Mouse (Mus musculus): ENCODE results near the gene Hist2h2aa2. TPM values are rescaled to one million over a fixed set of nuclear protein-coding genes. Genes with fewer than 3 reads are reported as not detected.

The Hist2h2aa2 gene
- total RNA-seq, 2 experiments from 2014 or later, result 0.67 to 54.6 TPM

GRCm38 (mm10) chr3:96237904-96238511 is 2.1 kb downstream of the Hist2h2aa2 start:
- ATAC-seq (replicated peaks; ENCODE audit: poor library complexity), result 0 out of 2 replicates have a peak, but pooled peaks have one; percentile 2

- no peak for ATAC-seq (replicated peaks; ENCODE audit: poor library complexity)
Observed at GRCm38 (mm10) chr3:96237335-96237903, 2.7 kb downstream of the Hist2h2aa2 start.

GRCm38 (mm10) chr3:96236834-96237334 is 3.2 kb downstream of the Hist2h2aa2 start:
- no peak for ATAC-seq (replicated peaks; ENCODE audit: poor library complexity)

DNA sequence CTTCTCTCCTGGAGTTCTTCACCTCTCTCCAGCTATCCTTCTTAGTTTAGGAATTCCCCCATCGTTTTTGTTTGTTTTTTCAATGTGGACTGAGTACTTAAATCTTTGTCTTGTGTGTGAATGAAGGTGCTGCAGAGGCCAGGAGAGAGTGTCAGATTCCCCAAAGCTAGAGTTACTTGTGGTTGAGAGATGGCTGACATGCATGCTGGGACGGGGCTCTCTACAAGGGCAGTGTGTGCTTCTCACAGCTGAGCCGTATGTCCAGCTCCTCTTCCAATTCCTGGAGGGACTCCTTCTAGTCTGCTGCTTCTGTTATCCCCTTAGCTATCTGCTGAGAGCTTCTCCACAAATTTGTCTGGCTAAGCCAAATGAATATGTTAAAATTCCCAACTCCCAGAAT is 4.2 kb downstream of the Hist2h2aa2 start:
- ATAC-seq (replicated peaks; ENCODE audit: poor library complexity), result no peak

GRCm38 (mm10) chr3:96234914-96235313 is 5.2 kb downstream of the Hist2h2aa2 start:
- ATAC-seq (replicated peaks; ENCODE audit: poor library complexity), result no peak

DNA sequence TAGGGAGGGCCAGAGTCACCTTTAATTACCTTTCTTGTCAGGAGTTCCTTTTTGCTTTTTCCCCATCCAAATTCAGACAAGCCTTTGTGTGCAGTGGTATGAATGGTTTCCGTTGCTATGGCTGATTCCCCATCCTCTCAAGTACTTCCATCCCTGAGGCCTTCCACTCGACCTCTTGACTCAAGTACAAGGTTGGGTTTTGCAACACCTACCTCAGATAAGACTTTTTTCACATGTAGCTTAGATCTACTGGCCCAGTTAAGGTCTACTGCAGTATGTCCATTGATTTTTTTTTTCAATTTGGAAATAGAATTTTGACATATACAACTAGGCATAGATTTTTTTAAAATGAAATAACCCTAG is 8.3 kb downstream of the Hist2h2aa2 start:
- no peak for ATAC-seq (replicated peaks; ENCODE audit: poor library complexity)

DNA sequence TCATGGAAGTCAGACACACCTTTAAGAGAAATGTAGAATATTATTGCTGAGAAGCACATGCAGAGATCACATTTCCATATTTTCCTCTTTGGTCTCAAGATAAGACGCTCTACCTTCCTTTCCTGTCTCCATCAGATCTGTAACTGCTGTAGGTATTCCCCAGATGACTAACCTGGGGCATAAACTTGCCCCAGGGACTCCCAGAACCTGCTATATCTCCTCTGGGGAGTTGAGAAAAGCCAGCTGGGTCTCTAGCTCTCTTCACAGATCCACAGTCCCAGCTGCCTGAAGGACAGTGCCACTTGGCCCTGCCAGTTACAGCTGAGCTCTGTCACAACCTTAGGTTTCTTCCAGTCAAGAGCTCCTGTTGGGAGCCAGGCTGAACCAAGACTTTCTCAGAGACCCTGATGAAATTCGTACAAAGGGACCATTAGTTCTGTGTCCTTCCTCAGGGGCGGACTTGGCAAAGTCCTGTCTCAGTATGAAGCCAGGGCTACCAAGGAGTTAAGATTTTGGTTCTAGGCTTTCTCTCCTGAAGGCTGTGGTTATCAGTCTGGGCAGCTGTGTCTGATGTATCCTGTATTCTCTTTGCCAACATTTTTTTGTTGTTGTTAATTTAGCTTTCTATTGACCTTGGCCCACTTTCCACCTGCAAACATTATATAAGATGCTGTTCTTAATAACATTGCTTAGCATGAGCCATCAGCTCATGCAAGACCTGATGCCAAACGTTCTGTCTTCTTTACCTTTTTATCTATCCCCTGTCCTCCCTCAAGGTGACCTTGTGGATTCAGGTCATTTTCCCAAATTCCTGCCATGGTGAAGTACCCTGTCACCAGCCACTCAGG is 8.9 kb downstream of the Hist2h2aa2 start:
- peak; percentile 40; the same call in 1 of the 2 replicates for ATAC-seq (replicated peaks; ENCODE audit: poor library complexity)

GRCm38 (mm10) chr3:96230404-96230803 is 9.7 kb downstream of the Hist2h2aa2 start:
- peak; percentile 41; the same call in 1 of the 2 replicates for ATAC-seq (replicated peaks; ENCODE audit: poor library complexity)

GRCm38 (mm10) chr3:96228828-96229227 is 11.2 kb downstream of the Hist2h2aa2 start:
- no peak for ATAC-seq (replicated peaks; ENCODE audit: poor library complexity)

GRCm38 (mm10) chr3:96226695-96227648 is 13.1 kb downstream of the Hist2h2aa2 start:
- ATAC-seq (replicated peaks; ENCODE audit: poor library complexity), result peak; percentile 66

GRCm38 (mm10) chr3:96225421-96225820 is 14.7 kb downstream of the Hist2h2aa2 start:
- no peak for ATAC-seq (replicated peaks; ENCODE audit: poor library complexity)

DNA sequence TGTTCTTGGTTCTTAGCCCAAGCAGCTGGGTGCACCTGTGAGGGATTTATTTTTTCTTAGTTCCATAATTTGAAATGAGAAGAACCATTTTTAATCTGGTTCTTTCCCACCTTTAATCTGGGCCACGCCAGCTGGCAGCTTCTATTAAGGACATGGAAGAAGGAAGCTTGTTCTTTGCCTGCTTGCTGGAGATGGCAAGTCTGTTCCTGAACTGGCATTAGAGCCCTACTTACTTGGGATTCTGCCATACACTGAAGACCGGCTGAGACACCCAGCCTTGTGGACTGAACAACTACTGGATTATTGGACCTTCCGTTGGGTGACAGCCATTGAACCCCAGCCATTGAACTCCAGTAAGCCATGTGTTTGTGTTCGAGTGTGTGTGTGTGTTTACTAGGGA is 17.3 kb downstream of the Hist2h2aa2 start:
- no peak for ATAC-seq (replicated peaks; ENCODE audit: poor library complexity)

GRCm38 (mm10) chr3:96221640-96222038 is 18.4 kb downstream of the Hist2h2aa2 start:
- ATAC-seq (replicated peaks; ENCODE audit: poor library complexity), result no peak

DNA sequence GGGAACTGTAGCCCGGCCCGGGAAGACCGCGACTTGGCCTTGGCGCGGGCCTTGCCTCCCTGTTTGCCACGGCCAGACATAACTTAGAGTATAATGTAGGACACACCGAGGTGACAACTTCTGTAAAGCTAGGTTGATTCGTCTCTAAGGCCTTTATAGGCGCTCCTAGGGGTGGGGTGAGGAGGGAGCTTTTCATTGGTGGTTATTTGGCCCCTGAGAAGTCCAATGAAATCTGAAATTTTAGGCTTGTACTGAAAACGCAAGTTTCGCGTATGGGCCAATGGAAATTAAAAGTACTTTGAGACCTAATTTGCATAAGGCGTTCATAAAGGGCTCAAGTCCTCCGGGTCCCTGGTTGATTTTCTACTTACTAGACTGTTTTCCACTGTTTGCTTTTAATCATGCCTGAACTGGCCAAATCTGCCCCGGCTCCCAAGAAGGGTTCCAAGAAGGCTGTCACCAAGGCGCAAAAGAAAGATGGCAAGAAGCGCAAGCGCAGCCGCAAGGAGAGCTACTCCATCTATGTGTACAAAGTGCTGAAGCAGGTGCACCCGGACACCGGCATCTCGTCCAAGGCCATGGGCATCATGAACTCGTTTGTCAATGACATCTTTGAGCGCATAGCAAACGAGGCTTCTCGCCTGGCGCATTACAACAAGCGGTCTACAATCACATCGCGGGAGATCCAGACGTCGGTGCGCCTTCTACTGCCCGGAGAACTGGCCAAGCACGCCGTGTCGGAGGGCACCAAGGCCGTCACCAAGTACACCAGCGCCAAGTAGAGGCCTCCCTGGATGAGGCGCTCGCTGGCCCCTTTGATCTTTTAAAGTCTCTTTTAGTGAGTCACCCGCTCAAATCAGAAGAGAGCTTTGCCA is 19.1 kb downstream of the Hist2h2aa2 start, which contains the start of the genes Hist2h2ac and Hist2h2be:
Hist2h2ac (minus strand) TSS at position 116 of the 875 bp plus-strand sequence.
Hist2h2be (plus strand) TSS at position 355 of the 875 bp plus-strand sequence.
- peak; percentile 76 for ATAC-seq (replicated peaks; ENCODE audit: poor library complexity)

DNA sequence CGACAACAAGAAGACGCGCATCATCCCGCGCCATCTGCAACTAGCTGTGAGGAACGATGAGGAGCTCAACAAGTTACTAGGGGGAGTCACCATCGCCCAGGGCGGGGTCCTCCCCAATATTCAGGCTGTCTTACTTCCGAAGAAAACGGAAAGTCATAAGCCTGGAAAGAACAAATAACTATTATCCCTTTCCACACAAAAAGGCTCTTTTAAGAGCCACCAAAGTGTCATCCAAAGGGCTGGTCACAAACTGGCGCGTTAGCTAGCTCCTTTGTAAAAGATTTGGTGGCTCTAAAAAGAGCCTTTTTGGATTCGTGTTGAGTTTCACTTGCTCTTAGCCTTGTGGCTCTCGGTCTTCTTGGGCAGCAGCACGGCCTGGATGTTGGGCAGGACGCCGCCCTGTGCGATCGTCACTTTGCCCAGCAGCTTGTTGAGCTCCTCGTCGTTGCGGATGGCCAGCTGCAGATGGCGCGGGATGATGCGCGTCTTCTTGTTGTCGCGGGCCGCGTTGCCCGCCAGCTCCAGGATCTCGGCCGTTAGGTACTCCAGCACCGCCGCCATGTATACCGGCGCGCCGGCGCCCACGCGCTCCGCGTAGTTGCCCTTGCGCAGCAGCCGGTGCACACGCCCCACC is 19.8 kb downstream of the Hist2h2aa2 start:
- peak; percentile 24 for ATAC-seq (replicated peaks; ENCODE audit: poor library complexity)

GRCm38 (mm10) chr3:96219661-96220130 is 20.4 kb downstream of the Hist2h2aa2 start, which contains the start of the genes Bola1 and Hist2h2ab:
Bola1 (minus strand) TSS chr3:96219709.
Hist2h2ab (plus strand) TSS chr3:96219865.
- ATAC-seq (replicated peaks; ENCODE audit: poor library complexity), result peak; percentile 54

GRCm38 (mm10) chr3:96219191-96219641 is 20.9 kb downstream of the Hist2h2aa2 start:
- peak; percentile 7 for ATAC-seq (replicated peaks; ENCODE audit: poor library complexity)

DNA sequence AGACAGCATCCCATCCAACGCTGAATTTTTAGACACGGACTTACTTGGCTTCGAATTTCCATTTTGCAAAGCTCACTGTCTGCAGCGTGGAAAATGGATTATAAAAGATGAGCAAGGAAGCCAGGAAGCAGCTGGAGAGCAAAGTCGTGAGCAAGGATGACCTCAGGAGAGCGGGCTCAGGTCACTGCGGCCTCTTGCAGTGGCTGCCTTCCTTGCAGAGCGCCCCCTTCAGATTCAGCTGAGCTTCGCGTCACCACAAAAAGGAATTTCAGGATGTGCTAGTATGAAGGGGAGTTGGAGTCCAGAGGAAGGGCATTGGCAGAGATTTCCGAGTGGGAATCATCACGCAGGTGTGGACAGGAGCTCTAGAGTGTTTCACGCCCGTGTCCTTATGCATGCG is 30.8 kb downstream of the Hist2h2aa2 start:
- no peak for ATAC-seq (replicated peaks; ENCODE audit: poor library complexity)

Data from megakaryocyte progenitor cell, adult 5-6 weeks (primary cell).